Mouse (Mus musculus): ENCODE results near the gene Prtn3.
A peak's percentile ranks its signal among the peaks of the same experiment; 100 is the strongest.

Gene Prtn3

DNA sequence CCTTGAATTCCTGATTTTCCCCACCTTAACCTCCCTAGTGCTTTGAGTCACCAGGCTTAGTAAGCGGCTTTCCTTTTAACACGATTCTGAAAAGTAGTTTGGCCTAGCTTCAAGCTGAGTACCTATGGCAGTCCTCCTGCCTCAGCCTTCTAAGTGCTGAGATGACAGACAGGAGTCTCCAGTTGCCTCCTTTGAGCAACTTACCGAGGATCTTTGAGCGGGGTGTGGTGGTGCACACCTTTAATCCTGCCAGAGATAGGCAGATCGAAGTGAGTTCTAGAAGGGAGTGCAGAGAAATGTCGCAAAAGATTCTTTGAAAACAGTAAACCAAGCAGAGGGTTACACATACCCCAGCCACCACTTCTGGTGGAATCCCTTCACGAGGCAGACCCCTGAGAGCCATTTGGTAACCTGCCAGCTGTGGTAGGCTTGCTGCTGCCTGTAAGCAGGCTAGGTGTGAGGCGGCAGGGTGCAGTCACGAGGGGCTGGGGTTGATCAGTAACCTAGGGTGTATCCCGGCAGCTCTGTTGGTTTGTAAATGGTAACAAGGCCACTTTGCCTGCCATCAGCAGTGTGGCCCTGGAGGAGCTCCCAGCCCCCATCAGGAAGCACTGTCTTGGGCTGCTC lies 18.6 kb upstream of the Prtn3 start:
- peak; percentile 59 for DNase-seq

DNA sequence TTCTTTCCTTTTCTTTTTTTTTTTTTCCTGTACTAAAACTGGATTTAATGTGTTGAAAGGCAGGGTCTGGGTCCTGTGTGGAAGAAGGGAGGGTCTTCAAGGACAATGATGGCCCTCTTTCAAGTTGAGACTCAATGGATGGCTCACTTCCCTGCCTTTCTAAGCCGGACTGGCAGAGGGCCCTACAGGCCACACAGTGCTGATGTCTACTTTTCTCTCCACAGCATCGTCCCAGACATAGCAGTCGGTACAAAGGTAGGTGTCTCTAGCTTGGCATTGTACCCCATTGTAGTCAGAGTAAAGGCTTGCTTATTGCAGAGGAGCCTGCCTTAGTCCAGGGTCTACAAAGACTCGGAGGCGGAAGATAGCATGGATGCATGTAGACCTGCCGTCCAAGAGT lies 18.0 kb upstream of the Prtn3 start:
- DNase-seq, result no peak

- DNase-seq, result no peak
Observed at GRCm38 (mm10) chr10:79856704-79857451, 17.4 kb upstream of the Prtn3 start.

DNA sequence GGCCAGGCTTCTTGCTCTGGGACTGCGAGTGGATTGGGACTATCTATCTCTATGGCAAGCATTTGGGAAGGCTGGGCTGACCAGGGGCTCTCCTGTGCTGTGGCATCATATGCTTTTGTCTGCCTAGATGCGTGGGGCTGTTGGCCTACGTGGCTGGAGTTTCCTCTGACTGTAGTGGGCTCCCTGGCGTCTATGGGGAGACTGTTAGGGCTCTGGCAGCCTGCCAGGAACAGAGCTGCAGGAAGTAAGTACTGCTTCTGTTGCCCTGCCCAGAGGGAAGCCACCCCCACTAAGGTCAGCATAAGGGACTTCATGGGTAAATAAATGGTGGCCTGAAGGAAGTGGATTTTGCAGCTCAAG lies 16.8 kb upstream of the Prtn3 start:
- peak; percentile 90 for DNase-seq

- no peak for DNase-seq
Observed at GRCm38 (mm10) chr10:79857894-79858293, 16.4 kb upstream of the Prtn3 start.

DNA sequence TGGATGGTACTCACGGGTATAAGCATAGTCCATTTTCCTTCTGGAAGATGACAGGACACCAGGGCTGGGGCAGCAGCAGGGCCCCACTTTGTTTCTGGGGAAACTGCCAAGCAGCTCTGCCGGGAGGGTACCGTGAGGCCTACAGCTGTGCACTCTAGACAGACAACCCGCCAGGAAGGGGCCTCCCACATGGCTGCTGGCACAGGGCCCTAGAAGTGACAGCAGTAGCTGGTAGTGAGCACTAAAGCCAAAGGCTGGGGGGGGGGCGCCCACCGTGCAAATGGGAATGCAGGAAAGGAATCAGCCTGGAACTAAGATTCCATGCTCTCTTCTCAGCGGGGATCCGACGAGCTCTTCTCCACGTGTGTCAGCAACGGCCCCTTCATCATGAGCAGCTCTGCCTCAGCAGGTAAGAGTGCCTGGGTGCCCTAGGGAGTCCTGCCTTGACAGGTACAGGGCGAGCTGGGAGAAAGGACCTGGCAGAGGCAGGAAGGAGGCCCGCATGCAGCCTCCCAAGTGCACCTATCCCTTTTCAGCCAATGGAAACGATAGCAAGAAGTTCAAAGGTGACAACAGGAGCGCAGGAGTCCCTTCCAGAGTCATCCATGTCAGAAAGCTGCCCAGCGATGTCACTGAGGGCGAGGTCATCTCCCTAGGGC lies 15.7 kb upstream of the Prtn3 start:
- DNase-seq, result peak; percentile 90

- no peak for DNase-seq
Observed at GRCm38 (mm10) chr10:79859116-79859515, 15.2 kb upstream of the Prtn3 start.

DNA sequence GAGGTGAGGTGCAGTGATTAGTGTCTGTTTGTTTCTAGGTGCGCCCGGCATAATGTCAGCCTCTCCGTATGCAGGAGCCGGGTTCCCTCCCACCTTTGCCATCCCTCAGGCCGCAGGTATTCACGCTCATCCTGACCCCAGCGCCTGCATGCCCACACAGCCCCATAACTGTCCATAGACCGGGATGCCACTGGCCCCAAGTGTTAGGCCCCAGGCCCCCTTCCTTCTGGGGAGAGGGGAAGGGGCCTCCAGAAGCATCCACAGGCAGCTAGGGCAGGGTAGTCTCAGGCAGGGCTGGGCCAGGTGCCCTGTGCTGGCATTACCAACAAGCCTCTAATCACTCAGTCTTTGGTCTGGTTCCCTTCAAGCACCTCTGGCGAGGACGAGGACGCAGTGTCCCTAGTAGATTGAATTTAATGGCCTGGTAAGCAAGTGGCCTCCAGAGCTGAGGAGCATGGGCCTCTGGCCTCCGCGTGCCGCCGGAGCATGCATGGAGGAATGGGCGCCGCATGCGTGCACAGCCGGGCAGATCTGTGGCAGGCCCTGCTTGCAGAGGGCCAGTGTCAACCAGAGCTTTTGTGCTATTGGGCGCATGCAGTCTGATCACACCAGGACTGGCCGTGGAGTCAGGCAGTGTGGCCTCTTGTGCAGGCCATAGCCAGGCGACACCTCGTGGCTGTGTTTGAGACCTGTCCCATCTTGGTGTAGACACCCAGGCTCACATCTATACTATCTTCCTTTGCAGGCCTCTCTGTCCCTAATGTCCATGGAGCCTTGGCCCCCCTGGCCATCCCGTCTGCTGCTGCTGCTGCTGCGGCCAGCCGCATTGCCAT lies 14.0 kb upstream of the Prtn3 start:
- DNase-seq, result no peak

DNA sequence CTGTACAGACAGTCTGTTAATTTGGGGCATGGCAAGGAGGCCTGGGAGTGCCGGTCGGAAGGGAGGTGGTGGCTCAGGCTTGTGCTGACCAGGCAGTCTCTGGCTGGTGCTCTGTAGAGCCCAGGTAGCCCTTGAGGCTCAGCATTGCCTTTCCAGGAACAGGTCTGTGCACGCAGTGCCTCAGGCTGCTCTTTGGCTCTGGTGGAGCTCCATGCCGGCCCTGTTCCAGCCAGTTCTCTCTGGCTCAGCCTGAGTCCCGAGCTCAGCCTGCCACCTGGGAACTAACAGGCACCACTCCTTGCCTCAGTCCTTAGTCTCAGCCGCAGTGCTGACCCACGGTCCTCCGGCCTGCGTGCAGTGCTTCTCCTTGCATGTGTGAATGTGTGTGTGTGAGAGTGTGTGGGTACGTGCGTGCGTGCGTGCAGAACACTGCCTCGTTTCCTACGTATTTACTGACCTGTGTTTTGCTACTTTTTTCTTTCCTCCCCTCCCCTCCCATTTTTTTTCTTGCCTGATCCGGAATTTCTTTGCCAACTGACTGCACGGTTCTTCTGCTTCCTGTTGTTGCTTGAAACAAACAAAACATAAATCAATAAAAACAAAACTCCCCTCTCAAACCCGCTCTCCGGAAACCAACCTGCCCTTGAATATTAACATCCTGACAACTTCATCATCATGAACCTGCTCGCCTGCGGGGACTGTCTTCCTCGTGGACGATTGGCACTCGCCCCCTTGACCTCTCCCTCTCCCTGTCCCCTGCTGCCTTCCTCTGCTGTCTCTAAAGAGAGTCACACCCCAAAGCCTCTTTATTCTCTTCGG lies 12.8 kb upstream of the Prtn3 start:
- DNase-seq, result no peak

DNA sequence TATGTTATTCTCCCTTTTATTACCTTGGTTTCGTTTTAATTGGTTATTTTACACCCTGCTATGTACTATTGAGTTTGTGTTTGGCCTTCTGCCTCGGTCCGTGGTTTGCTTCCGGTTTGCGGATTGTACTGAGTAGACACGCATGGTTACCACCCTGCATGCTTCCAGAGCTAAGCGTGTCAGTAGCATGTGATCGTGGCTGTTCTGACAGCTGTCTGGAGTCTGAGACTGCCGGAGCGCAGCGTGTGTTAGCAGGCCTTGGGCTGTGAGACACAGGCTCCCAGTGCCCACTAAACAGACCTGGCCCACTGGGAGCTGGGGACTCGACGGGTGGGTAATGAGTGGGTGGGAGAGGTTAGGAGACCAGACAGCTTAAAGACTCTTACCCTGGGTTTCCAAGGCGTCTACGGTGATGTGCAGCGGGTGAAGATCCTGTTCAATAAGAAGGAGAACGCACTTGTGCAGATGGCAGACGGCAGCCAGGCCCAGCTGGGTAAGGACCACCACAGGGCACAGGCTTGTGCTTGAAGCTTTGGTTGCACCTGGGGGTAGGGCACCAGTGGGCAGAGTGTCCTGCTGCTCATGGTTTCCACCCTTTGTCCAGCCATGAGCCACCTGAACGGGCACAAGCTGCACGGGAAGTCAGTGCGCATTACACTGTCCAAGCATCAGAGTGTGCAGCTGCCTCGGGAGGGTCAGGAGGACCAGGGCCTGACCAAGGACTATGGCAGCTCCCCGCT lies 12.1 kb upstream of the Prtn3 start:
- no peak for DNase-seq

GRCm38 (mm10) chr10:79862925-79863324 lies 11.4 kb upstream of the Prtn3 start:
- no peak for DNase-seq

GRCm38 (mm10) chr10:79864351-79865188 lies 9.7 kb upstream of the Prtn3 start:
- no peak for DNase-seq

- no peak for DNase-seq
Observed at GRCm38 (mm10) chr10:79865189-79865601, 9.1 kb upstream of the Prtn3 start.

DNA sequence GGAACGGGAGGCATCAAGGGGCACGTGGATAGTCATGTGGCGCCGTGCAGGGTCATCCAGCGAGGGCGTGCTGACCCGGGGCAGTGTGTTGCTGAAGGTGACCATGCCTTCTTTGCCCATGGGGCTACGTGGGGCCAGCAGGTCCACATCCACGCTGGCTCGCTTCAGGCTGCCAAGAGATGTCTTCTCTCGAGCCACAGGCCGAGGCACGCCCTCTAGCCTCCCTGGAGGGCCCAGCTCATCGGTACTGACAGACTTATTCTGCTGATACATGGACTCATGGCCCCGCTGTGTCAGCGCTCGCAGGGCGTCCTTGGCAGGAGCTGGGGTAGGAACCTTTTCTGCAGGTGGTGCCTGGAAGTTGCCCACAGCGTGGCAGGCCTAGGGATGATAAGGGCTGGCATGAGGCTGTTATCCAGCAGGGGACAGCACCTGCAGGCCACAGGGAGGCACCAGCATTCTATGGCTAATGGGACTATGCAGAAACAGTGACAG lies 8.4 kb upstream of the Prtn3 start:
- DNase-seq, result no peak

- no peak for DNase-seq
Observed at GRCm38 (mm10) chr10:79866601-79867000, 7.7 kb upstream of the Prtn3 start.

- DNase-seq, result no peak
Observed at GRCm38 (mm10) chr10:79871845-79872244, 2.4 kb upstream of the Prtn3 start.

DNA sequence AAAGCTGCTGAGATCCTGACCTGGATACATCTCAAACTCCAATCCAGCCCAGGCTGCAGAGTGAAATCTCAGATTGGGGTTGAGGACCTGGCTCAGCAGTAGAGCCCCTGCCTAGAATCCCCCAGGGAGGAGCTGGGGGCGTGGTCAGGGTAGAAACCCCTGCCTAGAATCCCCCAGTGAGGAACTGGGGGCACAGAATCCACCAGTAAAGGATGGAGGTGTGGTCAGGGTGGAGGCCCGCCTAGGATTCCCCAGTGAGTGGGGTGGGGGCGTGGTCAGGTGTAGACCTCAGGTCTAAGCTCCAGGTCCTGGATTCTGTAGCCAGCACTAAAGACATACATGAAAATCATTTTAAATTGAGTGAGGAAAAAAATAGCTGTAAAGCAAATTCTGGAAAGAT lies 1.4 kb upstream of the Prtn3 start:
- no peak for DNase-seq

GRCm38 (mm10) chr10:79873313-79873712 lies 963 bp upstream of the Prtn3 start:
- no peak for DNase-seq

DNA sequence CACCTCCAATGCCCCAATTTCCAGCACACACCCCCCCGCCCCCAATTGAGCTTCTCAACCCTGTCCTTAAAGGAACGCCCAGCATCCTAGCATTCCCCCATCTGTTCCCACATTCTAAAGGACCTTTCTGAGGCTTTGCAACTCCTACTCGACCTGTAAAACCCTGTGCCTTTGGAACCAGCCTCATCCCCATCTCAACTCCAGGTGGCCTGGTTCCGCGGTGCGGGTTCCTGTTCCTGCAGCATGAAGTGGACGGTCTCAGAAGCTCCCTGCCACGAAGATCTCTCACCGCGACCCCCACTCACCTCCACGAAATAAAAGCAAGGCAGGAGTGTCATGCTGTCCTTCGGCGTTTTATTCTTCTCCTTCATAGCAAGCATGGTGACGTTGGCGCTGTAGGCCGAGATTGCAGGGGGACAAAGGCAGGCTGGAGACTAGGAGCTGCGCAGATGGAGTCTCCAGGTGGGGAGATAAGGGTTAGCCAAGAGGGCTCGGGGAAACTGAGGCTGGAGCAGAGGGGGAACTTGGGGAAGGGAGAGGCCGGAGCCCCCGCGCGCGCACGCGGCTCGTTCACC lies 474 bp upstream of the Prtn3 start:
- no peak for DNase-seq

DNA sequence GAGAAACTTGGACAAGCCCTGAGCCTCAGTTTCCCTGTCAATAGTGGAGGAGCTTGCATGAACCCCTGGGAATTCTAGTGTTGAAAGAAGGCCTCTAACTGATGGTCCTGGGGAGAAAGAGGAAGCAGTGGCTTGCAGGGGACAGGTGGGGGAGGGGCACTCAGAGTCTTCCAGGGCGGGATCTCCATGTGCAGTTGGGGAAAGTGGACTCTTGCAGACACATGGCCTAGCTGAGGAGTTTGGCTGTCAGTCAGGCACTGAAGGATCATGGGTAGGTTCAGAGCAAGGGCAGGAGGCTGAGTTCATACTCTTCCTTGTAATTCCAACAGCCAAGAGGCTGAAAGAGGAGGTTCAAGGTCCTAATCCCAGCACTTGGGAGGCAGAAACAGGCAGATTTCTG lies 2.9 kb downstream of the Prtn3 start:
- DNase-seq, result no peak
